Mouse (Mus musculus): Measurements from ENCODE around the gene Krt72. TPM values are rescaled to one million over a fixed set of nuclear protein-coding genes. Genes with fewer than 3 reads are reported as not detected.

Gene Krt72
- 0.15 TPM in 1 of 2 replicates, not detected in the other for polyA plus RNA-seq (2012; rRNA removed)

DNA sequence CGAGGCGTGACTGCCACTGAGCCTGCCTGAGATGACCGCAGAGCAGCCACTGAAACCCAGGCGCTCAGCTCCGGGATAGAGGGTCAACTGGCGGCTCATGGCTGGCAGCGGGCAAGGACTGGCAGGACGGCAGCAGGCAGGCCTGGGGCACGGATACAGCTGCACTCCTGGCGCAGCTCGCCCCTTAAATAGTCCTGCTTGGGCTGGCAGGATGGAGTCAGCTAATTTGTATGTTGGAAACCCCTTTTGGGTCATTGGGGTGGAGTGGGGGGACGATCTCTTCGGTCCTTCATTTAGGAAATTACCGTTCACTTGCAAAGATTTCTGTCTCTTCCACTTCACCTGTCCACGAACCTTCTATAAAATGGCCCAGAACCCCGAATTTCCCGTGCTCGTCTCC is at the start of gene Krt72:
Gene Krt72 (minus strand): TSS at position 101 of the 400 bp plus-strand sequence.

DNA sequence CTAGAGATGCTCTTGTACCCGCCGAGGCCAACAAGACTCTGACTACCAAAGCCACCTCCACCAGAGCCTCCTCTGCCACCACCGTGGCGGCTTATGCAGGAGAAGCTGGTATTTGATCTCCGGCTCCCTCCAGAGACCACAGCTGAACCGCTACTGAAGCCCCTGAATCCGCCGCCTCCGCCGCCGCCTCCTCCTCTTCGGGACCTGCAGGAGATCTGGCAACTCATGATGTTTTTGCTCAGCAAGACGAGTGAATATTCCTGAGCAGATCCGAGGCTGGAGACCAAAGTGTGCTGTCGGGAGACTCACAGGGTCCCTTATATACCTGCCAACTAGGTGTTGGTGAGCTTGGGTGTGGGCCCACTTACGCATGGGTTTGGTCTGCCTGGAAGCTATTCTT is 31.6 kb upstream of the Krt72 start, which contains the start of gene Krt2:
Gene Krt2 (minus strand): TSS at position 295 of the 400 bp plus-strand sequence.

DNA sequence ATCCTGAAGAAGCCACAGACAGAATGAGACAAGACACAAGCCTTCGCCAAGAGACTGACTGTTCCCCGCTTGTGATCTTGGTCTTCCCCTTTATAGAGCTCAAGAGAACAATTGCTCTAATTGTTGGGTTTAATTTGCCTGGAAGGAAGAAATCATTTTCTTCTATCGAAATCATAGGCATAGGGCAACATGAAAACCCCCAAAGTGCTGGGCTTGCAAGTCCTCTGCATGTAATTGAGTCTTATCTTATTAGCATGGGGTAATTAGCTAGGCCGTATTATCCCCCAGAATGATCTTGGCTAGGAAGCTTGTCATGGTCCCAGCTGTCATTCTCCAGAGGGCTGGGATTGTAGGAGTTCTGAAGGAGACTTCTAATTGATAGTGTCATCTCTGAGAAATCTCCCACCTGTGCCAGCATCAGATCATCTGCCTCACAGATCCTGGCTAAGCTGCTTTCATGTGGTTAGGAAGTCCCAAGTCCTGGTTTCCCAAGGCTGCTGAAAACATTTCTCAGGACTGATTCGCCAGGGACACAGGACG is 16.1 kb upstream of the Krt72 start, which contains the start of gene Krt73:
Gene Krt73 (minus strand): TSS at position 51 of the 540 bp plus-strand sequence.

DNA sequence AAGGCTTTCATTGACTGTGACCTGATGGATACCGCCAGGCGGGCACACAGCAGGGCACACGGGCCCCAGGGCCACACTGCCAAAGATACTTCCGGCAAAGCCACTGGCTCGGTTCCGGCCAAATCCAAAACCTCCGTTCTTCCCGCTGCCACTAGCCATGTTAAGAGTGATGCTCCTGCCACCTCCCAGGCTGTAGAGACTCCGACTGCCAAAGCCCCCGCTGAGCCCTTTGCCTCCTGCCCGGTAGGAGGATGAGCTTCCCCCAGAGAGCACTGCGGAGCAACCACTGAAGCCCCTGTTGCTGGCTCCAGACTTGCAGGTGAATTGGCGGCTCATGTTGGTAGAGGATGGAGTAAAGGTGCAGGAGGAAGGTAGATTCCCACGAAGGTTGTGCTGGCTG is 43.5 kb downstream of the Krt72 start, which contains the start of gene Krt71:
Gene Krt71 (minus strand): TSS at position 399 of the 400 bp plus-strand sequence.

Other genes starting within 250 kb of the Krt72 start
- not detected in 2 replicates for gene Krt82, start 235.8 kb downstream of the Krt72 start, polyA plus RNA-seq (2012; rRNA removed)
- gene Krt90, start 223.5 kb downstream of the Krt72 start, polyA plus RNA-seq (2012; rRNA removed), result 0.05 and 0.08 TPM in 2 replicates
- 0.04 and 0.21 TPM in 2 replicates for gene Krt75, start 212.6 kb downstream of the Krt72 start, polyA plus RNA-seq (2012; rRNA removed)
- gene Gm5414, start 158.3 kb downstream of the Krt72 start, polyA plus RNA-seq (2012; rRNA removed), result not detected in 2 replicates
- not detected in 2 replicates for gene Gm5478, start 139.1 kb downstream of the Krt72 start, polyA plus RNA-seq (2012; rRNA removed)
- not detected in 2 replicates for gene Krt6b, start 106.2 kb downstream of the Krt72 start, polyA plus RNA-seq (2012; rRNA removed)
- gene Krt6a, start 92.2 kb downstream of the Krt72 start, polyA plus RNA-seq (2012; rRNA removed), result 0.02 and 0.88 TPM in 2 replicates
- gene Krt5, start 73.6 kb downstream of the Krt72 start, polyA plus RNA-seq (2012; rRNA removed), result 5.6 and 59.9 TPM in 2 replicates
- 0.04 and 0.24 TPM in 2 replicates for gene Krt71, start 43.4 kb downstream of the Krt72 start, polyA plus RNA-seq (2012; rRNA removed)
- 0.76 and 0.79 TPM in 2 replicates for gene Krt73, start 15.9 kb upstream of the Krt72 start, polyA plus RNA-seq (2012; rRNA removed)
- not detected in 2 replicates for gene Krt2, start 31.7 kb upstream of the Krt72 start, polyA plus RNA-seq (2012; rRNA removed)
- gene Krt1, start 64.3 kb upstream of the Krt72 start, polyA plus RNA-seq (2012; rRNA removed), result 8.5 and 15.9 TPM in 2 replicates
- gene Krt77, start 83.2 kb upstream of the Krt72 start, polyA plus RNA-seq (2012; rRNA removed), result 0.39 and 1.2 TPM in 2 replicates
- gene Krt76, start 106.5 kb upstream of the Krt72 start, polyA plus RNA-seq (2012; rRNA removed), result not detected in 2 replicates
- 0.07 and 3.0 TPM in 2 replicates for gene Krt4, start 138.3 kb upstream of the Krt72 start, polyA plus RNA-seq (2012; rRNA removed)
- 0.25 and 0.35 TPM in 2 replicates for gene Krt79, start 153.9 kb upstream of the Krt72 start, polyA plus RNA-seq (2012; rRNA removed)
- gene Krt78, start 167.8 kb upstream of the Krt72 start, polyA plus RNA-seq (2012; rRNA removed), result 0.02 TPM in 1 of 2 replicates, not detected in the other
- 2.3 and 7.2 TPM in 2 replicates for gene Krt8, start 218.0 kb upstream of the Krt72 start, polyA plus RNA-seq (2012; rRNA removed)
- 2.3 and 5.3 TPM in 2 replicates for gene Krt18, start 241.7 kb upstream of the Krt72 start, polyA plus RNA-seq (2012; rRNA removed)

Measured in central nervous system, embryonic 14 days (tissue).